In the genomic region with DNA sequence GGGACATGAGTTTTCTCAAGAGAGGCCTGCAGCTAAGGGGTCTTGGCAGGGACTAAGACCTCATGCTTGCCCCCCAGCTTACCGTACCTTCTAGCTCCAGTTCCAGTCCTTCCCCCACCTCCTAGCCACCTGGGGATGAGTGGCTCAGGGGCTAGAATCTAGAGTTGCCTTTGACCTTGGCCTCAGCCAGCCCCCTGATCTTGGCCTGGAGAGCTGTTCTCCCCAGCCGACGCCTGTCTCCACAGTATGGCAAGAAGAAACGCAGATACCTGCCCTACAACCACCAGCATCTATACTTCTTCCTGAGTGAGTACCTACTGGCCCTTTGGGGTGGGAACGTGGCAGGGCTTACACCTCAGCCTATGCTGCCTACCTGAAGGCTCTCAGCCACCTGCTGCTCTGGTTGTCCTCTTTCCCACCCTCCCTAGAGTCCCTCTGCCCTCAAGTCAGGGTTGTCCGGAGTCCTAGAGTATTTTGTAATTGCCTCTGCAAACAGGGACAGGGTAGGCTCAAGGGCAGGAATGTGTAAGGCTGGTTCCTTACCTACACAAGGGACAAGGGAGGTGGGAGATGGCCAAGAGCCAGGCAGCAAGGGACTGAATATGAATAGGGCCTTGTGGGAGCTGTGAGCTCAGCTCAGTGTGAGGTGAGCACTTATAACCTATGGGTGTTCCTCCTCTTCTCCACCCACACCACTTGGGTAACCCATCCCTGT, we compare ENCODE assay signal across 22 mouse cellular contexts. TPM values are rescaled to one million over a fixed set of nuclear protein-coding genes. Genes with fewer than 3 reads are reported as not detected.
DNase-seq lines count a peak whose midpoint lies in the region; ATAC-seq and TF ChIP-seq lines count a peak whose summit lies in the region.
"Had no signal": no experiment of that assay in that cellular context is flagged by ENCODE, and none has a peak within 500 bp of the region (broad histone marks: within the 10 kb centered on the region; RNA-seq: fewer than 3 reads in every experiment).

No protein-coding gene starts in this region.

- no peak overlapping the region for H3K4me2 ChIP-seq in liver, postnatal 0 days (ENCODE audit: low read depth, low read length)
- H3K4me2 ChIP-seq in liver, embryonic 12.5 days: no peak overlapping the region
- H3K4me2 ChIP-seq in lung, postnatal 0 days (replicated peaks; ENCODE audit: low read depth, low read length): no peak overlapping the region
- H3K4me2 ChIP-seq: embryonic facial prominence, embryonic 15.5 days; heart, embryonic 15.5 days; hindbrain, embryonic 13.5 days had no signal

- no peak for TF ChIP-seq CTCF in liver, postnatal 0 days (IDR thresholded peaks at IDR 0.05; ENCODE audit: low read depth)
- no peak for TF ChIP-seq CTCF in lung, postnatal 0 days (IDR thresholded peaks at IDR 0.05)

- H3K9me3 ChIP-seq in liver, postnatal 0 days (ENCODE audit: low read length): no peaks in the 10 kb centered on the region
- H3K9me3 ChIP-seq in liver, embryonic 12.5 days (replicated peaks): no peaks in the 10 kb centered on the region
- no peaks in the 10 kb centered on the region for H3K9me3 ChIP-seq in lung, postnatal 0 days (ENCODE audit: low read length)
- H3K9me3 ChIP-seq: embryonic facial prominence, embryonic 15.5 days; forebrain, embryonic 10.5 days; heart, embryonic 10.5 days; heart, embryonic 15.5 days; hindbrain, embryonic 13.5 days had no signal

- peaks cover 12% of the 10 kb centered on the region for H3K4me1 ChIP-seq in liver, postnatal 0 days (ENCODE audit: insufficient read depth)
- H3K4me1 ChIP-seq in liver, embryonic 12.5 days: peaks cover 16% of the 10 kb centered on the region
- H3K4me1 ChIP-seq in lung, postnatal 0 days (ENCODE audit: insufficient read depth, low read depth, low read length): peaks cover 26% of the 10 kb centered on the region; the same call in 1 of the 2 replicates
- H3K4me1 ChIP-seq: embryonic facial prominence, embryonic 15.5 days; hindbrain, embryonic 13.5 days had no signal

- ATAC-seq in liver, postnatal 0 days: no peak
- no peak for ATAC-seq in liver, embryonic 12.5 days
- peak; percentile 37 for ATAC-seq in lung, postnatal 0 days
- ATAC-seq: forebrain, embryonic 14.5 days had no signal

- no peaks in the 10 kb centered on the region for H3K27me3 ChIP-seq in liver, postnatal 0 days (ENCODE audit: insufficient read depth, low read length)
- H3K27me3 ChIP-seq in liver, embryonic 12.5 days (replicated peaks): 0 out of 2 replicates have a peak, but pooled peaks cover 11% of the 10 kb centered on the region
- H3K27me3 ChIP-seq in lung, postnatal 0 days (replicated peaks; ENCODE audit: insufficient read depth, low read length): no peaks in the 10 kb centered on the region
- H3K27me3 ChIP-seq: embryonic facial prominence, embryonic 15.5 days; heart, embryonic 15.5 days; hindbrain, embryonic 13.5 days had no signal

- H3K36me3 ChIP-seq in liver, postnatal 0 days (replicated peaks; ENCODE audit: insufficient read depth, low read length): peaks cover 2% of the 10 kb centered on the region; the same call in 1 of the 2 replicates
- peaks cover 26% of the 10 kb centered on the region for H3K36me3 ChIP-seq in liver, embryonic 12.5 days
- peaks cover 12% of the 10 kb centered on the region for H3K36me3 ChIP-seq in lung, postnatal 0 days (ENCODE audit: insufficient read depth, low read length)

- H3K27ac ChIP-seq in liver, postnatal 0 days (ENCODE audit: low read depth): 0 out of 2 replicates have a peak overlapping the region, but pooled peaks have one; percentile 3
- no peak overlapping the region for H3K27ac ChIP-seq in liver, embryonic 12.5 days
- peak overlapping the region; percentile 38; the same call in 1 of the 2 replicates for H3K27ac ChIP-seq in lung, postnatal 0 days (ENCODE audit: low read length)
- H3K27ac ChIP-seq: embryonic facial prominence, embryonic 15.5 days; forebrain, embryonic 10.5 days; heart, embryonic 10.5 days; heart, embryonic 15.5 days; hindbrain, embryonic 13.5 days had no signal

- H3K9ac ChIP-seq in liver, postnatal 0 days (replicated peaks): no peak overlapping the region
- no peak overlapping the region for H3K9ac ChIP-seq in liver, embryonic 12.5 days
- H3K9ac ChIP-seq in lung, postnatal 0 days (replicated peaks; ENCODE audit: low read depth): no peak overlapping the region
- H3K9ac ChIP-seq: embryonic facial prominence, embryonic 15.5 days; heart, embryonic 15.5 days; hindbrain, embryonic 13.5 days had no signal

- peak; percentile 29 for DNase-seq in adrenal gland, postnatal 14 days
- DNase-seq in adrenal gland, adult 2 months: no peak
- no peak for DNase-seq in liver, postnatal 0 days
- DNase-seq in lung, postnatal 0 days (ENCODE audit: low spot score): no peak
- DNase-seq in lung, postnatal 14 days: no peak
- no peak for DNase-seq in gastrocnemius, adult 18-20 months (ENCODE audit: low spot score)
- DNase-seq: cerebellum, adult 11 months; cerebellum, adult 8-10 months; cerebellum, postnatal 14 days; embryo, embryonic 11 days; gastrocnemius, postnatal 36 days had no signal

- no peak overlapping the region for H3K4me3 ChIP-seq in liver, postnatal 0 days (ENCODE audit: low read depth, low read length)
- no peak overlapping the region for H3K4me3 ChIP-seq in liver, embryonic 12.5 days
- H3K4me3 ChIP-seq in lung, postnatal 0 days (ENCODE audit: low read depth, low read length): no peak overlapping the region
- H3K4me3 ChIP-seq: embryonic facial prominence, embryonic 15.5 days; erythroblast, embryonic 14.5 days; forebrain, embryonic 10.5 days; heart, embryonic 10.5 days; heart, embryonic 15.5 days; hindbrain, embryonic 13.5 days had no signal

- TF ChIP-seq EP300 in liver, postnatal 0 days (IDR thresholded peaks at IDR 0.05; ENCODE audit: low read depth): no peak
- no peak for TF ChIP-seq EP300 in lung, postnatal 0 days (IDR thresholded peaks at IDR 0.05)

- 85% methylated on average over 6 of the region's 6 CpGs for WGBS in liver, postnatal 0 days (ENCODE audit: insufficient replicate concordance)
- 78% methylated on average over 6 of the region's 6 CpGs for WGBS in liver, embryonic 12.5 days (ENCODE audit: insufficient replicate concordance)
- WGBS in lung, postnatal 0 days: 58% methylated on average over 6 of the region's 6 CpGs

RNA-seq across cellular contexts. Expression of gene Fads3, which starts 13.1 kb away (rescaled TPM):
- 11.3 and 14.0 TPM in 2 replicates for total RNA-seq in adrenal gland, postnatal 14 days (2021)
- 10 to 100 TPM; 13.3 to 17.6 TPM for total RNA-seq in adrenal gland, adult 2 months (2021)
- 57.7 and 61.3 TPM in 2 replicates for polyA plus RNA-seq in adrenal gland, adult 2 months (2012; rRNA removed)
- polyA plus RNA-seq in liver, postnatal 0 days (2015; fragmentation: Nextera tagmentation; extraction: Ambion mirVana): 1.7 and 2.0 TPM in 2 replicates
- 6.9 and 10.0 TPM in 2 replicates for polyA plus RNA-seq in liver, embryonic 12.5 days (2016; fragmentation: Nextera tagmentation; extraction: Ambion mirVana)
- 79.6 and 96.1 TPM in 2 replicates for polyA plus RNA-seq in lung, postnatal 0 days (2015; fragmentation: Nextera tagmentation; extraction: Ambion mirVana)
- total RNA-seq in gastrocnemius, adult 18-20 months (2021): 1 to 10 TPM; 2.2 to 5.7 TPM

RNA-seq across cellular contexts. Expression of gene Fads2, which starts 47.0 kb away (rescaled TPM):
- total RNA-seq in adrenal gland, postnatal 14 days (2021): 806 and 858 TPM in 2 replicates
- total RNA-seq in adrenal gland, adult 2 months (2021): 1,000 to 10,000 TPM; 1,573 to 1,677 TPM
- 836 and 1,349 TPM in 2 replicates for polyA plus RNA-seq in adrenal gland, adult 2 months (2012; rRNA removed)
- polyA plus RNA-seq in liver, postnatal 0 days (2015; fragmentation: Nextera tagmentation; extraction: Ambion mirVana): 203 and 216 TPM in 2 replicates
- polyA plus RNA-seq in liver, embryonic 12.5 days (2016; fragmentation: Nextera tagmentation; extraction: Ambion mirVana): 88.4 and 89.9 TPM in 2 replicates
- 35.0 and 36.8 TPM in 2 replicates for polyA plus RNA-seq in lung, postnatal 0 days (2015; fragmentation: Nextera tagmentation; extraction: Ambion mirVana)
- total RNA-seq in gastrocnemius, adult 18-20 months (2021): 1 to 10 TPM; 1.8 to 2.4 TPM

RNA-seq across cellular contexts. Expression of gene Rab3il1, which starts 53.0 kb away (rescaled TPM):
- 9.7 and 10.1 TPM in 2 replicates for total RNA-seq in adrenal gland, postnatal 14 days (2021)
- total RNA-seq in adrenal gland, adult 2 months (2021): 10 to 100 TPM in 1 of 2 experiments, 1 to 10 TPM in 1; 4.1 to 10.3 TPM
- 9.1 and 9.4 TPM in 2 replicates for polyA plus RNA-seq in adrenal gland, adult 2 months (2012; rRNA removed)
- polyA plus RNA-seq in liver, postnatal 0 days (2015; fragmentation: Nextera tagmentation; extraction: Ambion mirVana): 74.9 and 80.9 TPM in 2 replicates
- polyA plus RNA-seq in liver, embryonic 12.5 days (2016; fragmentation: Nextera tagmentation; extraction: Ambion mirVana): 189 and 191 TPM in 2 replicates
- polyA plus RNA-seq in lung, postnatal 0 days (2015; fragmentation: Nextera tagmentation; extraction: Ambion mirVana): 23.8 and 25.9 TPM in 2 replicates
- 1 to 10 TPM; 3.0 to 4.5 TPM for total RNA-seq in gastrocnemius, adult 18-20 months (2021)

RNA-seq across cellular contexts. Expression of gene Best1, which starts 53.1 kb away (rescaled TPM):
- total RNA-seq in adrenal gland, postnatal 14 days (2021): 0.19 TPM in 1 of 2 replicates, not detected in the other
- under 1 TPM; 0.17 to 0.62 TPM for total RNA-seq in adrenal gland, adult 2 months (2021)
- 0.16 and 0.46 TPM in 2 replicates for polyA plus RNA-seq in adrenal gland, adult 2 months (2012; rRNA removed)
- 0.08 and 0.13 TPM in 2 replicates for polyA plus RNA-seq in liver, postnatal 0 days (2015; fragmentation: Nextera tagmentation; extraction: Ambion mirVana)
- 0.17 and 0.32 TPM in 2 replicates for polyA plus RNA-seq in liver, embryonic 12.5 days (2016; fragmentation: Nextera tagmentation; extraction: Ambion mirVana)
- polyA plus RNA-seq in lung, postnatal 0 days (2015; fragmentation: Nextera tagmentation; extraction: Ambion mirVana): 2.0 and 2.3 TPM in 2 replicates
- total RNA-seq in gastrocnemius, adult 18-20 months (2021): under 1 TPM; 0.11 to 0.24 TPM
- total RNA-seq: common myeloid progenitor, adult 5-6 weeks; hematopoietic stem cell, adult 5-6 weeks; MEL had no signal
- polyA plus RNA-seq: erythroblast, embryonic 14.5 days had no signal
